Mouse (Mus musculus) heart, embryonic 16.5 days (tissue): ENCODE results near the gene Prkaca. TPM values are rescaled to one million over a fixed set of nuclear protein-coding genes. Genes with fewer than 3 reads are reported as not detected.
A peak's percentile ranks its signal among the peaks of the same experiment; 100 is the strongest.

Experiments used
- ATAC-seq: fragments of 200-750 bp; cut with Nextera tagmentation; replicated peaks from 2 replicates; pipeline ENCODE4 v1.8.0; 2017; ENCODE audit warnings: moderate number of reproducible peaks; ENCODE audit not compliant: insufficient read depth, low FRiP score; ENCODE audit errors: extremely low read depth
- H3K27ac ChIP-seq: fragments of 300-500 bp; sonication (generic); 2 replicates; pipeline ENCODE4 v1.5.1; 2014; ENCODE audit warnings: mild to moderate bottlenecking, low read length, control low read depth, moderate library complexity
- H3K27me3 ChIP-seq: fragments of 300-500 bp; sonication (generic); 2 replicates; pipeline ENCODE4 v1.6.1; 2014; ENCODE audit warnings: low read length, mixed read lengths; ENCODE audit not compliant: control insufficient read depth, insufficient read depth
- H3K36me3 ChIP-seq: fragments of 300-500 bp; sonication (generic); 2 replicates; pipeline ENCODE4 v1.6.1; 2014; ENCODE audit not compliant: control insufficient read depth, insufficient read depth
- H3K4me1 ChIP-seq: fragments of 300-500 bp; sonication (generic); 2 replicates; pipeline ENCODE4 v1.6.1; 2014; ENCODE audit warnings: low read length, mixed read lengths; ENCODE audit not compliant: control insufficient read depth, insufficient read depth
- H3K4me2 ChIP-seq: fragments of 300-500 bp; sonication (generic); 2 replicates; pipeline ENCODE4 v1.6.1; 2014; ENCODE audit warnings: low read depth, mild to moderate bottlenecking, control low read depth, low read length
- H3K4me3 ChIP-seq: fragments of 300-500 bp; sonication (generic); 2 replicates; pipeline ENCODE4 v1.5.1; 2014; ENCODE audit warnings: mild to moderate bottlenecking, control low read depth, low read length
- H3K9ac ChIP-seq: fragments of 300-500 bp; sonication (generic); 2 replicates; pipeline ENCODE4 v1.6.1; 2014; ENCODE audit warnings: low read length, control low read depth
- H3K9me3 ChIP-seq: fragments of 300-500 bp; sonication (generic); replicated peaks from 2 replicates; pipeline ENCODE4 v1.6.1; 2016; ENCODE audit warnings: low read length; ENCODE audit not compliant: control insufficient read depth
- WGBS: fragments of 180-500 bp; shearing (Covaris S2); extraction: QIAGEN DNeasy Blood & Tissue Kit; methylation state at CpG from one replicate; pipeline ENCODE4 v1.1.7; 2014; 5-methylcytosine and 5-hydroxymethylcytosine counted together
- polyA plus RNA-seq: library from polyadenylated mRNA; unstranded; fragments of >200 nt; fragmentation: Nextera tagmentation; extraction: Ambion mirVana; gene quantifications from 2 replicates; pipeline ENCODE4 v1.2.1, GENCODE M21; 2015

Prkaca gene
- polyA plus RNA-seq, 1 experiment from 2014 or later = 258 TPM

DNA sequence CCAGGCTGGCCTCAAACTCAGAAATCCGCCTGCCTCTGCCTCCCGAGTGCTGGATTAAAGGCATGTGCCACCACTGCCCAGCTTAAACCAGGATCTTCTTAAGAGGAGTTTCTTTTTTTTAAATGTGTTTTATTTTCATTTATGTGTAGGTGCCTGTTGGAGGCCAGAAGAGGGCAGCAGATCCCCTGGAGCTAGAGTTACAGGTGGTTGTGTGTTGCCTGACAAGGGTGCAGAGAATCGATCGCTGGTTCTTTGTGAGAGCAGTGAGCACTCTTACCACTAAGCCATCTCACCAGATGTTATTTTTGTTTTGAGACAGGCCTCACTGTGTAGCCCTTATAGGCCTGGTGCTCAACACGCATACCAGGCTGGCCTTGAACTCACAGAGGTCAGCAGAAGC lies 43.0 kb downstream of the Prkaca start:
- Histone ChIP-seq H3K36me3 (no peaks in the 10 kb centered on the region), H3K4me2 (no peak overlapping the region), H3K27ac (no peak overlapping the region), H3K4me3 (no peak overlapping the region), H3K4me1 (peaks cover 13% of the 10 kb centered on the region), H3K9me3 (no peaks in the 10 kb centered on the region), H3K27me3 (peaks cover 28% of the 10 kb centered on the region), H3K9ac (no peak overlapping the region)
- ATAC-seq = no peak
- WGBS = 93% methylated on average over 5 of the region's 5 CpGs

- H3K4me1 ChIP-seq = peaks cover 29% of the 10 kb centered on the region
- no peaks in the 10 kb centered on the region for H3K9me3 ChIP-seq
- H3K27ac ChIP-seq = no peak overlapping the region
- no peak overlapping the region for H3K9ac ChIP-seq
- H3K4me2 ChIP-seq = no peak overlapping the region
- no peaks in the 10 kb centered on the region for H3K36me3 ChIP-seq
- peaks cover 7% of the 10 kb centered on the region for H3K27me3 ChIP-seq
- ATAC-seq = no peak
- 76% methylated on average over 9 of the region's 9 CpGs for WGBS
- H3K4me3 ChIP-seq = no peak overlapping the region
Measured at GRCm38 (mm10) chr8:84019738-84020137, 46.9 kb downstream of the Prkaca start.

GRCm38 (mm10) chr8:84021096-84021495 lies 48.3 kb downstream of the Prkaca start, which contains the start of gene Palm3:
TSS of gene Palm3 (plus strand) at chr8:84021471.
- WGBS = 27% methylated on average over 18 of the region's 18 CpGs
- Histone ChIP-seq H3K27ac (no peak within 1 kb of the TSS), H3K4me1 (peaks cover 35% of the 10 kb centered on the region), H3K4me3 (no peak within 1 kb of the TSS), H3K4me2 (0 out of 2 replicates have a peak within 1 kb of the TSS, but pooled peaks have one; percentile 17), H3K9ac (peak within 1 kb of the TSS; percentile 32; the same call in 1 of the 2 replicates), H3K9me3 (no peaks in the 10 kb centered on the region), H3K36me3 (no peaks in the 10 kb centered on the region), H3K27me3 (peaks cover 19% of the 10 kb centered on the region)
- ATAC-seq = no peak

- H3K27me3 ChIP-seq = peaks cover 24% of the 10 kb centered on the region
- H3K4me3 ChIP-seq = no peak overlapping the region
- peak overlapping the region; percentile 32; the same call in 1 of the 2 replicates for H3K9ac ChIP-seq
- no peak overlapping the region for H3K4me2 ChIP-seq
- H3K27ac ChIP-seq = no peak overlapping the region
- H3K9me3 ChIP-seq = no peaks in the 10 kb centered on the region
- no peak for ATAC-seq
- H3K36me3 ChIP-seq = no peaks in the 10 kb centered on the region
- H3K4me1 ChIP-seq = peaks cover 37% of the 10 kb centered on the region
- WGBS = 49% methylated on average over 12 of the region's 12 CpGs
Measured at GRCm38 (mm10) chr8:84021569-84021968, 48.8 kb downstream of the Prkaca start.

- 6% methylated on average over 5 of the region's 5 CpGs for WGBS
- H3K27ac ChIP-seq = peak overlapping the region; percentile 82
- H3K4me2 ChIP-seq = peak overlapping the region; percentile 41; the same call in 1 of the 2 replicates
- H3K9me3 ChIP-seq = no peaks in the 10 kb centered on the region
- H3K4me3 ChIP-seq = no peak overlapping the region
- no peaks in the 10 kb centered on the region for H3K36me3 ChIP-seq
- H3K9ac ChIP-seq = 0 out of 2 replicates have a peak overlapping the region, but pooled peaks have one; percentile 18
- peak; percentile 83 for ATAC-seq
- H3K4me1 ChIP-seq = peaks cover 37% of the 10 kb centered on the region
- peaks cover 30% of the 10 kb centered on the region for H3K27me3 ChIP-seq
Measured at GRCm38 (mm10) chr8:84023085-84023484, 50.3 kb downstream of the Prkaca start.

GRCm38 (mm10) chr8:84023631-84024030 lies 50.8 kb downstream of the Prkaca start:
- ATAC-seq = no peak
- Histone ChIP-seq H3K4me3 (no peak overlapping the region), H3K4me2 (peak overlapping the region; percentile 41; the same call in 1 of the 2 replicates), H3K9ac (0 out of 2 replicates have a peak overlapping the region, but pooled peaks have one; percentile 18), H3K27me3 (peaks cover 35% of the 10 kb centered on the region), H3K27ac (peak overlapping the region; percentile 82), H3K9me3 (no peaks in the 10 kb centered on the region), H3K36me3 (no peaks in the 10 kb centered on the region), H3K4me1 (peaks cover 37% of the 10 kb centered on the region)
- 28% methylated on average over 1 of the region's 1 CpGs for WGBS

DNA sequence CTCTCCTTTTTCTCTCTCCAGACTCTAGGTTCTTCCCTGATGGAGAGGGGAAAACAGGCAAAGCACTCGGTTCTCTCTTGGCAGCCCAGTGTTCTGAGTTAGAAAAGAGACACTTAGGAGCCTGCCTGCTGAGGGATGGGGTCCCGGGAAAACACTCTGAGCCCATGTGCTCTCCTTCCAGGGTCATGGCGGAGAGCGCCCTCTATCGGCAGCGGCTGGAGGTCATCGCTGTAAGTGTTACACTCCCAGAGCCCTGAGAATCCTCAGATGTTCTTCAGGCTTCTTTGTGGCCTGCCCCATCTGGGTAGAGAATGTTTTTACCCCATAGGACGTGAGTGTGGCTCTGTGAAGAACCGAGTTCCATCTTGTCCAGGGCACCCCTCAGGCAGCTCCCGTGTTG lies 51.4 kb downstream of the Prkaca start:
- Histone ChIP-seq H3K9ac (no peak overlapping the region), H3K4me3 (no peak overlapping the region), H3K27ac (no peak overlapping the region), H3K36me3 (no peaks in the 10 kb centered on the region), H3K4me1 (peaks cover 37% of the 10 kb centered on the region), H3K4me2 (no peak overlapping the region), H3K9me3 (no peaks in the 10 kb centered on the region), H3K27me3 (peaks cover 37% of the 10 kb centered on the region)
- 18% methylated on average over 10 of the region's 10 CpGs for WGBS
- no peak for ATAC-seq

DNA sequence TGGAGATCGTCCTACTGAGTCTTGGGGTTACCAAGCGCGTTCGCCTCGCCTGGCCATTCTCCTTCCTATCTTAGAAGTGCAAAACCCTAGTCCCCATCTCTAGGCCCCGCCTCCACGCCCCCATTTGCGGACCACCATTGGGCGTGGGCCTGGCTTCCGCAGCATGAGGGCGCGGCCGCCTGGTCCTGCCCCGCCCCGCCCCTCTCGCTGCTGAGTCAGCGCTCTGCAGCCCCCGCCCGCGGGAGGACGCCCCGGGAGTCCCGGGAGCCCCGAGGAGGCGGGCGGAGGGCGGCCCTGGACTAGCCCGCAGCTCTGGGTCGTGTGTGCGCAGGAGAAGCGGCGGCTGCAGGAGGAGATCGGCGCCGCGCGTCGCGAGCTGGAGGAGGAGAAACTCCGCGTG lies 53.1 kb downstream of the Prkaca start:
- H3K27me3 ChIP-seq = peaks cover 37% of the 10 kb centered on the region
- H3K36me3 ChIP-seq = no peaks in the 10 kb centered on the region
- H3K27ac ChIP-seq = no peak overlapping the region
- peak overlapping the region; percentile 58 for H3K4me3 ChIP-seq
- H3K4me2 ChIP-seq = peak overlapping the region; percentile 88
- H3K4me1 ChIP-seq = peaks cover 37% of the 10 kb centered on the region
- ATAC-seq = peak; percentile 33
- H3K9ac ChIP-seq = peak overlapping the region; percentile 69
- H3K9me3 ChIP-seq = no peaks in the 10 kb centered on the region
- WGBS = under 1% methylated on average over 41 of the region's 41 CpGs

DNA sequence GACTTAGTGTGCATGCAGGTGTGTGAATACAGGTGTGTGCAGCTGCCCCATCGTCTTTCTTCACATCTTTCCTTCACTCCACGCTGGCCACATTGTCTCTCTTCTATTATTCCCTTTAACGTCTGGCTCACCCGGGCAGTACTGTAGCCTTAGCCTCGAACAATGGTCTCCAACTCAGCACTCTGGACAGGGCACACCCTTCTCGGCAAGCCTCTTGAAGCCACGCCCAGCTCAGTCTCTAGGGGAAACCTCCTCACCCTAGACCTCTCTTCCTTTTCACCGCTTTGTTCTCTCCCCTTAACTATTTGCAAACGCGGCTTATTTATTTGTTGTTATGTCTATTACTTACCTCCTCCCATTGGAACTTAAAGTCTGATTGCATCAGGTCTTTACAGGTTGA lies 54.7 kb downstream of the Prkaca start:
- no peak overlapping the region for H3K9ac ChIP-seq
- H3K9me3 ChIP-seq = no peaks in the 10 kb centered on the region
- ATAC-seq = no peak
- WGBS = 8% methylated on average over 10 of the region's 10 CpGs
- H3K4me2 ChIP-seq = no peak overlapping the region
- H3K27me3 ChIP-seq = peaks cover 32% of the 10 kb centered on the region
- no peak overlapping the region for H3K27ac ChIP-seq
- H3K4me1 ChIP-seq = peaks cover 24% of the 10 kb centered on the region
- H3K36me3 ChIP-seq = no peaks in the 10 kb centered on the region; the same call in 1 of the 2 replicates
- no peak overlapping the region for H3K4me3 ChIP-seq
